Mouse (Mus musculus) MEL (cell line): ENCODE results near the gene Agl. TPM values are rescaled to one million over a fixed set of nuclear protein-coding genes. Genes with fewer than 3 reads are reported as not detected.

Source experiments
- DNase-seq: peaks from one replicate; pipeline ENCODE4 v3.0.0; 2011; ENCODE audit warnings: low read depth, low spot score
- H3K27ac ChIP-seq: 2 replicates; pipeline ENCODE4 v1.5.1; 2012; ENCODE audit warnings: low read depth, mild to moderate bottlenecking, control low read depth, low read length, moderate library complexity; ENCODE audit not compliant: control insufficient read depth
- H3K27me3 ChIP-seq, 2 experiments: fragments of 150-350 bp in 1 of 2; sonication (generic) in 1 of 2; 2 replicates each; pipeline ENCODE4 v1.6.1; 2012; ENCODE audit warnings: low read length in 2 of 2, mild to moderate bottlenecking in 2 of 2, improper control_type of control experiment in 1 of 2, moderate library complexity in 1 of 2; ENCODE audit not compliant: insufficient read depth in 2 of 2, control insufficient read depth in 1 of 2
- H3K36me3 ChIP-seq, 2 experiments: 2 replicates each; pipeline ENCODE4 v1.6.1; 2012 to 2014; ENCODE audit warnings: low read length in 2 of 2, improper control_type of control experiment in 1 of 2, inconsistent platforms in 1 of 2, mild to moderate bottlenecking in 1 of 2; ENCODE audit not compliant: insufficient read depth in 2 of 2, control insufficient read depth in 1 of 2
- H3K4me1 ChIP-seq, 2 experiments: fragments of 150-350 bp in 1 of 2; sonication (generic) in 1 of 2; 2 replicates each; pipeline ENCODE4 v1.6.1; 2012; ENCODE audit warnings: low read length in 2 of 2, improper control_type of control experiment in 1 of 2, mild to moderate bottlenecking in 1 of 2; ENCODE audit not compliant: insufficient read depth in 2 of 2, control insufficient read depth in 1 of 2
- H3K4me3 ChIP-seq, 2 experiments: fragments of 150-350 bp in 1 of 2; sonication (generic) in 1 of 2; 2 replicates each; pipeline ENCODE4 v1.5.1; 2012; ENCODE audit warnings: low read depth in 2 of 2, low read length in 2 of 2, mild to moderate bottlenecking in 2 of 2, moderate library complexity in 2 of 2, control low read depth in 1 of 2, improper control_type of control experiment in 1 of 2; ENCODE audit not compliant: control insufficient read depth in 1 of 2, insufficient read depth in 1 of 2
- H3K79me2 ChIP-seq: 2 replicates; pipeline ENCODE4 v1.6.1; 2012; ENCODE audit warnings: mild to moderate bottlenecking, low read length, moderate library complexity; ENCODE audit not compliant: control insufficient read depth, poor library complexity, insufficient read depth
- H3K9ac ChIP-seq: 2 replicates; pipeline ENCODE4 v1.6.1; 2012; ENCODE audit warnings: low read depth, mild to moderate bottlenecking, control low read depth, low read length, moderate library complexity; ENCODE audit not compliant: control insufficient read depth, poor library complexity, severe bottlenecking
- H3K9me3 ChIP-seq: fragments of 150-350 bp; sonication (generic); replicated peaks from 2 replicates; pipeline ENCODE4 v1.6.1; 2012; ENCODE audit warnings: mild to moderate bottlenecking, low read length, improper control_type of control experiment, moderate library complexity; ENCODE audit not compliant: insufficient read depth
- CHD1 ChIP-seq: IDR thresholded peaks from 2 replicates; pipeline ENCODE4 v1.6.1; 2012; ENCODE audit warnings: low read depth, mild to moderate bottlenecking, inconsistent platforms, low read length, improper control_type of control experiment
- CHD2 ChIP-seq: IDR thresholded peaks from 2 replicates; pipeline ENCODE4 v1.6.1; 2011; ENCODE audit warnings: low read length, improper control_type of control experiment
- CTCF ChIP-seq, 3 experiments: IDR thresholded peaks in 2 of 3; conservative IDR thresholded peaks in 1 of 3; 2 replicates each; pipeline ENCODE4 v1.5.1; 2011 to 2012; ENCODE audit warnings: low read length in 3 of 3, low read depth in 2 of 3, mild to moderate bottlenecking in 2 of 3, improper control_type of control experiment in 1 of 3, inconsistent platforms in 1 of 3, mixed read lengths in 1 of 3, moderate library complexity in 1 of 3; ENCODE audit not compliant: control insufficient read depth in 1 of 3, insufficient read depth in 1 of 3, poor library complexity in 1 of 3, severe bottlenecking in 1 of 3
- EP300 ChIP-seq, 2 experiments: IDR thresholded peaks; 2 replicates each; pipeline ENCODE4 v1.6.1; 2011; ENCODE audit warnings: improper control_type of control experiment in 2 of 2, low read length in 2 of 2, low read depth in 1 of 2, mild to moderate bottlenecking in 1 of 2
- ETS1 ChIP-seq: IDR thresholded peaks from 2 replicates; pipeline ENCODE4 v1.6.1; 2012; ENCODE audit warnings: low read depth, mild to moderate bottlenecking, inconsistent platforms, low read length, improper control_type of control experiment, moderate library complexity
- GABPA ChIP-seq: IDR thresholded peaks from 2 replicates; pipeline ENCODE4 v1.6.1; 2012; ENCODE audit warnings: low read depth, mild to moderate bottlenecking, inconsistent platforms, low read length, improper control_type of control experiment, moderate library complexity
- HCFC1 ChIP-seq: IDR thresholded peaks from 2 replicates; pipeline ENCODE4 v1.6.1; 2012; ENCODE audit warnings: low read depth, mild to moderate bottlenecking, inconsistent platforms, low read length, improper control_type of control experiment, moderate library complexity
- JUND ChIP-seq: IDR thresholded peaks from 2 replicates; pipeline ENCODE4 v1.6.1; 2011; ENCODE audit warnings: low read depth, mild to moderate bottlenecking, improper control_type of control experiment, low read length
- MAFK ChIP-seq: IDR thresholded peaks from 2 replicates; pipeline ENCODE4 v1.6.1; 2011; ENCODE audit warnings: low read depth, mild to moderate bottlenecking, low read length, improper control_type of control experiment, borderline replicate concordance
- MAX ChIP-seq: IDR thresholded peaks from 2 replicates; pipeline ENCODE4 v1.6.1; 2011; ENCODE audit warnings: low read length, improper control_type of control experiment
- MAZ ChIP-seq: IDR thresholded peaks from 2 replicates; pipeline ENCODE4 v1.6.1; 2012; ENCODE audit warnings: low read depth, mild to moderate bottlenecking, inconsistent platforms, low read length, improper control_type of control experiment
- MEF2A ChIP-seq: IDR thresholded peaks from 2 replicates; pipeline ENCODE4 v1.6.1; 2014; ENCODE audit warnings: low read depth, mild to moderate bottlenecking, inconsistent platforms, low read length, improper control_type of control experiment; ENCODE audit not compliant: poor library complexity, insufficient replicate concordance, severe bottlenecking; ENCODE audit errors: extremely low read depth
- MXI1 ChIP-seq: IDR thresholded peaks from 2 replicates; pipeline ENCODE4 v1.6.1; 2011; ENCODE audit warnings: mild to moderate bottlenecking, low read depth, low read length, improper control_type of control experiment
- MYB ChIP-seq: IDR thresholded peaks from 2 replicates; pipeline ENCODE4 v1.6.1; 2011; ENCODE audit warnings: mild to moderate bottlenecking, low read depth, low read length, improper control_type of control experiment
- MYC ChIP-seq: IDR thresholded peaks from 2 replicates; pipeline ENCODE4 v1.6.1; 2011; ENCODE audit warnings: low read depth, mild to moderate bottlenecking, low read length, improper control_type of control experiment, moderate library complexity
- NRF1 ChIP-seq: IDR thresholded peaks from 2 replicates; pipeline ENCODE4 v1.6.1; 2014; ENCODE audit warnings: low read depth, mild to moderate bottlenecking, inconsistent platforms, low read length, improper control_type of control experiment, moderate library complexity; ENCODE audit not compliant: poor library complexity, insufficient read depth, severe bottlenecking
- POLR2A ChIP-seq, 2 experiments: IDR thresholded peaks; 2 replicates each; pipeline ENCODE4 v1.6.1; 2011 to 2012; ENCODE audit warnings: low read length in 2 of 2, mild to moderate bottlenecking in 2 of 2, control low read depth in 1 of 2, improper control_type of control experiment in 1 of 2, low read depth in 1 of 2, moderate library complexity in 1 of 2; ENCODE audit not compliant: control insufficient read depth in 1 of 2, insufficient read depth in 1 of 2, poor library complexity in 1 of 2
- POLR2AphosphoS2 ChIP-seq: IDR thresholded peaks from 2 replicates; pipeline ENCODE4 v1.6.1; 2011; ENCODE audit warnings: low read length, improper control_type of control experiment
- POLR2AphosphoS5 ChIP-seq: IDR thresholded peaks from 2 replicates; pipeline ENCODE4 v1.6.1; 2012; ENCODE audit warnings: low read depth, borderline replicate concordance, mild to moderate bottlenecking, inconsistent platforms, low read length, moderate library complexity, mixed read lengths
- RAD21 ChIP-seq: IDR thresholded peaks from 2 replicates; pipeline ENCODE4 v1.6.1; 2011; ENCODE audit warnings: mild to moderate bottlenecking, low read depth, low read length, improper control_type of control experiment
- SIN3A ChIP-seq: IDR thresholded peaks from 2 replicates; pipeline ENCODE4 v1.6.1; 2012; ENCODE audit warnings: low read length, improper control_type of control experiment, inconsistent platforms
- SMC3 ChIP-seq: IDR thresholded peaks from 2 replicates; pipeline ENCODE4 v1.6.1; 2011; ENCODE audit warnings: low read depth, low read length, improper control_type of control experiment
- TCF12 ChIP-seq: IDR thresholded peaks from 2 replicates; pipeline ENCODE4 v1.6.1; 2014; ENCODE audit warnings: low read depth, mild to moderate bottlenecking, inconsistent platforms, low read length, improper control_type of control experiment, moderate library complexity
- USF1 ChIP-seq: IDR thresholded peaks from 2 replicates; pipeline ENCODE4 v1.6.1; 2014; ENCODE audit warnings: low read depth, mild to moderate bottlenecking, inconsistent platforms, low read length, improper control_type of control experiment, moderate library complexity
- USF2 ChIP-seq, 2 experiments: IDR thresholded peaks; 2 replicates each; pipeline ENCODE4 v1.6.1; 2011 to 2012; ENCODE audit warnings: improper control_type of control experiment in 2 of 2, low read length in 2 of 2, borderline replicate concordance in 1 of 2, inconsistent platforms in 1 of 2, low read depth in 1 of 2, mild to moderate bottlenecking in 1 of 2; ENCODE audit not compliant: insufficient read depth in 1 of 2
- ZC3H11A ChIP-seq: IDR thresholded peaks from 2 replicates; pipeline ENCODE4 v1.6.1; 2012; ENCODE audit warnings: low read depth, mild to moderate bottlenecking, inconsistent platforms, low read length, improper control_type of control experiment
- ZMIZ1 ChIP-seq: IDR thresholded peaks from 2 replicates; pipeline ENCODE4 v1.6.1; 2012; ENCODE audit warnings: low read depth, mild to moderate bottlenecking, inconsistent platforms, low read length, improper control_type of control experiment, moderate library complexity
- polyA plus RNA-seq, 2 experiments: library from polyadenylated mRNA; stranded (reverse) in 1 of 2; unstranded in 1 of 2; fragments of >175 nt in 1 of 2; fragments of >200 nt in 1 of 2; gene quantifications; 2 replicates each; pipeline versions ENCODE4 v1.2.1 to v1.2.4; 2012; ENCODE audit warnings: low replicate concordance in 2 of 2, low read depth in 1 of 2; ENCODE audit not compliant: insufficient read length in 2 of 2, insufficient read depth in 1 of 2, missing spikeins in 1 of 2
- total RNA-seq: library from RNA; depleted of rRNA; stranded (reverse); fragments of 300-350 nt; gene quantifications from 2 replicates; pipeline ENCODE4 v1.2.3, GENCODE M21; 2012

The Agl gene
- total and polyA plus RNA-seq, 3 experiments: 4.6 to 21.1 (median 11.9) TPM

DNA sequence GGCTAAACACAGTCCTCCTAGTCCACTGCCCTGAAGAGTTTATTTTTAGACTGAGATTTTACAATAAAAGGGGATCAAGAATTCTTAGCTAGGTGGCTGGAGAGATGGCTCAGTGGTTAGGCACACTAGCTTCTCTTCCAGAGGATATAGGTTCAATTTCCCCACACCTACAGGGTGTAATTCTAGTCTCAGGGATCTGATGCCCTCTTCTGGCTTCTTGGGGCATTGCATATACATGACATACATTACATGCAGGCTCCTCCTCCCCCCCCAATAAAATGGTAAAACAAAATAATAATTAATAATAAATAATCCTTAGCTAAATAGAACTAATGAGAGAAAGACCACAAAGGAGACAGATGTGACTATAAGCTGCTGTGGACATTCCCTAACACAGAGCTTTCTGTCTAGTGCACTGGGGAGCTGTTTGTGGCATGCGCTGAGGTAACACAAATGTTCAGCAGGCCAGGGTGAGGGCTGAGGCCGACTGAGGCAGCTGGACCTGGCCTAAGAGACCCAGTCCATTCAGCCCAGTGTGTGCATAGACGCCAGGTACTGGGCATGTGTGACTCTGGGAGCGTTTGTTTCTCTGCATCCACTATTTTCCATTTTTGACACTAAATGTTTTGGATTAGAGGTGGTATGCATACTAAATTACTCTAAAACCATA, 56.6 kb downstream of the Agl start:
- peak; percentile 76 for DNase-seq
- no peak overlapping the region for H3K27ac ChIP-seq
- H3K79me2 ChIP-seq: no peaks in the 10 kb centered on the region
- no peaks in the 10 kb centered on the region for H3K4me1 ChIP-seq
- no peak overlapping the region for H3K4me3 ChIP-seq
- H3K36me3 ChIP-seq: no peaks in the 10 kb centered on the region; a peak in 1 of 4 replicates
- no peaks in the 10 kb centered on the region for H3K9me3 ChIP-seq
- peak; percentile 46 to 75 (median 53) for TF ChIP-seq CTCF (IDR thresholded peaks at IDR 0.05 in 2 of 3, conservative IDR thresholded peaks at IDR 0.05 in 1 of 3; ENCODE audit: control insufficient read depth in 1 of 3, insufficient read depth in 1 of 3, low read depth in 2 of 3, low read length in 3 of 3, poor library complexity in 1 of 3, severe bottlenecking in 1 of 3)
- TF ChIP-seq ETS1: no peak
- TF ChIP-seq MAZ: 0 out of 2 replicates have a peak, but pooled peaks have one; percentile 33
- TF ChIP-seq RAD21: peak; percentile 78
- peak; percentile 85 for TF ChIP-seq SMC3
- no peak for TF ChIP-seq MAFK
- peak; percentile 26; the same call in 1 of the 2 replicates for TF ChIP-seq SIN3A
- no peak for TF ChIP-seq MXI1
- peak; percentile 81 for TF ChIP-seq ZC3H11A
- no peaks in the 10 kb centered on the region for H3K27me3 ChIP-seq
- no peak overlapping the region for H3K9ac ChIP-seq

DNA sequence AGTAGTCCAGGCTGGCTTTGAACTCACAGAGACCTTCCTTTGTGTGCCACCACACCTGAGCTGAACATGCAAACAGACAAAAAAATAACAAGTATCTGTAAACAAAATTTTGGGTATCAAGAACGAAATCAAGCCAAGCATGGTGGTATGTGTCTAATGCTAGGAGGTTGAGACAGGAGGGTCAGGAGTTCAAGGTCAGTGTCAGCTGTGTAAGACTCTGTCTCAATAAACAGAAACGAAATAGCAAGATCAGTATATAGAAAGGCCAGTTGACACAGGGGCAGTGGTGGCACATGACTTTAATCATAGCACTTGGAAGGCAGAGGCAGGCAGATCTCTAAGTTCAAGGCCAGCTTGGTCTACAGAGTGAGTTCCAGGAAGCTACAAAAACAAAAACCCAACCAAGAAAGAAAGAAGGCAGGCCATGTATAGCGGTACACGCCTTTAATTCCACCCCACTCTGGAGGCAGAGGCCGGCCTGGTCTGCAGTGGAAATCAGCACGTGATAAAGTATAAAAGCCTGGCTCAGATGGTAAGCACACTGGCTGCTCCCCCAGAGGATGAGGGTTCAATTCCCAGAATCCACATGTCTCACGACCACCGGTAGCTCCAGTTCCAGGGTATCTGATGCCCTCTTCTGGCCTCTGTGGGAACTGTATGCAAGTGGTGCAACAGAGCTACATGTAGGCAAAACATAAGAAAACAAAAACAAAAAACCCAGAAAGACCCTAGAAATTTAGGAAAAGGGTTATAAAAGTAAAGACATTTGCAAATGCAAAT, 59.4 kb downstream of the Agl start:
- no peak overlapping the region for H3K4me3 ChIP-seq
- no peak overlapping the region for H3K27ac ChIP-seq
- no peaks in the 10 kb centered on the region for H3K9me3 ChIP-seq
- no peaks in the 10 kb centered on the region for H3K27me3 ChIP-seq
- H3K36me3 ChIP-seq: no peaks in the 10 kb centered on the region
- no peaks in the 10 kb centered on the region for H3K79me2 ChIP-seq
- no peak overlapping the region for H3K9ac ChIP-seq
- DNase-seq: peak; percentile 74
- H3K4me1 ChIP-seq: no peaks in the 10 kb centered on the region
- TF ChIP-seq MAX (no peak), MEF2A (no peak), USF2 (IDR thresholded peaks at IDR 0.05; ENCODE audit: borderline replicate concordance in 1 of 2, insufficient read depth in 1 of 2, low read depth in 1 of 2, low read length in 2 of 2) (no peak), RAD21 (peak; percentile 81), EP300 (IDR thresholded peaks at IDR 0.05; ENCODE audit: low read depth in 1 of 2, low read length in 2 of 2) (no peak), NRF1 (no peak), POLR2A (IDR thresholded peaks at IDR 0.05; ENCODE audit: control insufficient read depth in 1 of 2, insufficient read depth in 1 of 2, low read depth in 1 of 2, low read length in 2 of 2, poor library complexity in 1 of 2) (no peak), JUND (no peak), CHD1 (no peak), CTCF (IDR thresholded peaks at IDR 0.05 in 2 of 3, conservative IDR thresholded peaks at IDR 0.05 in 1 of 3; ENCODE audit: control insufficient read depth in 1 of 3, insufficient read depth in 1 of 3, low read depth in 2 of 3, low read length in 3 of 3, poor library complexity in 1 of 3, severe bottlenecking in 1 of 3) (peak; percentile 68 to 84 (median 78); a peak in 5 of 6 replicates), ZC3H11A (peak; percentile 79), GABPA (no peak), CHD2 (no peak), USF1 (no peak), SMC3 (peak; percentile 84), MXI1 (peak; percentile 29; the same call in 1 of the 2 replicates), MAZ (no peak), TCF12 (no peak), MYB (no peak), HCFC1 (no peak), POLR2AphosphoS5 (no peak), ZMIZ1 (no peak), POLR2AphosphoS2 (no peak), MYC (no peak)
